Mouse (Mus musculus): ENCODE measurements around the gene Ntpcr. TPM values are rescaled to one million over a fixed set of nuclear protein-coding genes. Genes with fewer than 3 reads are reported as not detected.

Ntpcr gene
- total and polyA plus RNA-seq, 3 experiments: 15.1 to 25.0 (median 24.0) TPM

- Histone ChIP-seq H3K4me1 (ENCODE audit: control insufficient read depth in 1 of 2, insufficient read depth in 2 of 2) (peaks cover 6 to 9% of the 10 kb centered on the region in 2 experiments; a peak in 3 of 4 replicates), H3K4me2 (ENCODE audit: insufficient read depth, low read depth, poor library complexity, severe bottlenecking) (no peak overlapping the region), H3K79me2 (replicated peaks; ENCODE audit: control insufficient read depth, extremely low read depth, insufficient read depth, poor library complexity, severe bottlenecking) (no peaks in the 10 kb centered on the region), H3K36me3 (replicated peaks in 1 of 2; ENCODE audit: control insufficient read depth in 1 of 2, insufficient read depth in 1 of 2, low read length in 1 of 2) (no peaks in the 10 kb centered on the region), H3K9me3 (replicated peaks; ENCODE audit: low read length) (no peaks in the 10 kb centered on the region), H3K4me3 (replicated peaks in 1 of 3; ENCODE audit: low read depth in 2 of 3, low read length in 2 of 3, poor library complexity in 1 of 3) (no peak overlapping the region), H3K9ac (ENCODE audit: insufficient read depth, low read depth) (no peak overlapping the region), H3K27me3 (replicated peaks) (no peaks in the 10 kb centered on the region), H3K27ac (ENCODE audit: insufficient read depth, low read depth) (no peak overlapping the region)
- peak; percentile 31 for DNase-seq (ENCODE audit: extremely low read depth)
- dilution Hi-C loops (cut with MboI; ENCODE audit: extremely low pct_ligation_motif_present, extremely low pct_unique_long_range_greater_than_20kb, low sequenced_read_pairs) (no loop called here), in situ Hi-C loops (cut with MboI; ENCODE audit: low pct_ligation_motif_present, low pct_unique_long_range_greater_than_20kb, low sequenced_read_pairs) (no loop called here)
- peak; percentile 45 to 75 for TF ChIP-seq CTCF (conservative IDR thresholded peaks at IDR 0.05 in 1 of 2, IDR thresholded peaks at IDR 0.05 in 1 of 2; ENCODE audit: low read depth in 2 of 2, low read length in 2 of 2)
- TF ChIP-seq SMC3 (IDR thresholded peaks at IDR 0.05; ENCODE audit: low read depth, low read length): peak; percentile 38
- no peak for TF ChIP-seq NRF1 (IDR thresholded peaks at IDR 0.05; ENCODE audit: low read depth, low read length)
- TF ChIP-seq RAD21 (IDR thresholded peaks at IDR 0.05; ENCODE audit: low read depth, low read length): peak; percentile 41
- TF ChIP-seq POLR2A (IDR thresholded peaks at IDR 0.05; ENCODE audit: low read depth, low read length): no peak
- no peak for TF ChIP-seq JUND (conservative IDR thresholded peaks at IDR 0.05; ENCODE audit: low read depth, low read length)
These were observed 29.3 kb downstream of the Ntpcr start for GRCm38 (mm10) chr8:125759022-125759421.

- no peak overlapping the region for H3K9ac ChIP-seq (ENCODE audit: insufficient read depth, low read depth)
- H3K9me3 ChIP-seq (replicated peaks; ENCODE audit: low read length): no peaks in the 10 kb centered on the region
- no peak overlapping the region for H3K4me2 ChIP-seq (ENCODE audit: insufficient read depth, low read depth, poor library complexity, severe bottlenecking)
- no peak overlapping the region for H3K27ac ChIP-seq (ENCODE audit: insufficient read depth, low read depth)
- TF ChIP-seq ETS1 (conservative IDR thresholded peaks at IDR 0.05; ENCODE audit: low read depth, low read length) (no peak), UBTF (IDR thresholded peaks at IDR 0.05; ENCODE audit: low read depth, low read length) (no peak), SMC3 (IDR thresholded peaks at IDR 0.05; ENCODE audit: low read depth, low read length) (no peak), KAT2A (IDR thresholded peaks at IDR 0.05; ENCODE audit: insufficient replicate concordance, low read length) (no peak), POLR2A (IDR thresholded peaks at IDR 0.05; ENCODE audit: low read depth, low read length) (no peak), NRF1 (IDR thresholded peaks at IDR 0.05; ENCODE audit: low read depth, low read length) (no peak), PAX5 (IDR thresholded peaks at IDR 0.05; ENCODE audit: low read length) (no peak), CHD1 (IDR thresholded peaks at IDR 0.05; ENCODE audit: low read depth, low read length) (no peak), USF2 (conservative IDR thresholded peaks at IDR 0.05; ENCODE audit: low read depth, low read length) (no peak), CTCF (conservative IDR thresholded peaks at IDR 0.05 in 1 of 2, IDR thresholded peaks at IDR 0.05 in 1 of 2; ENCODE audit: low read depth in 2 of 2, low read length in 2 of 2) (no peak), ZKSCAN1 (IDR thresholded peaks at IDR 0.05; ENCODE audit: borderline replicate concordance, low read depth, low read length) (no peak), EP300 (IDR thresholded peaks at IDR 0.05; ENCODE audit: low read length) (no peak), POLR2AphosphoS2 (IDR thresholded peaks at IDR 0.05; ENCODE audit: low read depth, low read length) (no peak)
- peaks cover 10 to 12% of the 10 kb centered on the region in 2 experiments; a peak in 3 of 4 replicates for H3K4me1 ChIP-seq (ENCODE audit: control insufficient read depth in 1 of 2, insufficient read depth in 2 of 2)
- dilution Hi-C loops (cut with MboI; ENCODE audit: extremely low pct_ligation_motif_present, extremely low pct_unique_long_range_greater_than_20kb, low sequenced_read_pairs) (no loop called here), in situ Hi-C loops (cut with MboI; ENCODE audit: low pct_ligation_motif_present, low pct_unique_long_range_greater_than_20kb, low sequenced_read_pairs) (no loop called here)
- no peaks in the 10 kb centered on the region for H3K27me3 ChIP-seq (replicated peaks)
- no peaks in the 10 kb centered on the region for H3K79me2 ChIP-seq (replicated peaks; ENCODE audit: control insufficient read depth, extremely low read depth, insufficient read depth, poor library complexity, severe bottlenecking)
- H3K36me3 ChIP-seq (replicated peaks in 1 of 2; ENCODE audit: control insufficient read depth in 1 of 2, insufficient read depth in 1 of 2, low read length in 1 of 2): no peaks in the 10 kb centered on the region
- no peak overlapping the region for H3K4me3 ChIP-seq (replicated peaks in 1 of 3; ENCODE audit: low read depth in 2 of 3, low read length in 2 of 3, poor library complexity in 1 of 3)
- no peak for DNase-seq (ENCODE audit: extremely low read depth)
These were observed 33.5 kb downstream of the Ntpcr start for GRCm38 (mm10) chr8:125763066-125763786.

Data from CH12.LX (cell line).